10 mouse cellular contexts compared by ENCODE assay signal in the genomic region with DNA sequence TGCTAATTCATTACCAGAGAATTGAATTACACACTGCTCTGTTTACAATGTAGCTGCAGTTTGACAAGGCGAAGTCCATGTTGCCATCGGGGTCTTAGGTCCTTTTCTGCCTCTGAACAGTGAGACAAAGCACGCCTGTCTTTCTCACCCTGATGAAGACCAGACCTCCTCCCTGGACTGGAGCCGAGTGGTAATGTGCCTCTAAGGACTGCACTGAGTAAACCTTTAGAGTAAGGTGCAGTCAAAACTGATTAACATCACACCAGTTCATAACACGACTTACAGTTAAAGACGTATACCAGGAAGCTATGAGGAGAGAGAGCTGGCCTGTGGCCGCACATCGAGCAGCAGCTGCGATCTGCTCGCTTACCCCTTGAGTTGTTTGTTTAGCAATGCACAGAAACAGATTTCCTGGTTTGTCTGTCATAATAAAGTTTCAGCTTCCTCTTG.
DNase-seq lines count a peak whose midpoint lies in the region; ATAC-seq and TF ChIP-seq lines count a peak whose summit lies in the region.
"Had no signal": no experiment of that assay in that cellular context is flagged by ENCODE, and none has a peak within 500 bp of the region (broad histone marks: within the 10 kb centered on the region; RNA-seq: fewer than 3 reads in every experiment).

No protein-coding gene starts in this region.

- TF ChIP-seq CTCF in bone marrow, adult 2 months (IDR thresholded peaks at IDR 0.05; ENCODE audit: control insufficient read depth, insufficient read depth, low read length): no peak
- TF ChIP-seq CTCF in cerebellum, adult 2 months (IDR thresholded peaks at IDR 0.05; ENCODE audit: borderline replicate concordance, insufficient read depth, low read depth, low read length): no peak

- no peak for ATAC-seq in hindbrain, embryonic 16.5 days
- 0 out of 2 replicates have a peak, but pooled peaks have one; percentile 57 for ATAC-seq in embryonic facial prominence, embryonic 15.5 days (ENCODE audit: insufficient number of reproducible peaks, low FRiP score, low TSS enrichment, low read depth)
- ATAC-seq in megakaryocyte, adult 5-6 weeks (ENCODE audit: poor library complexity, severe bottlenecking): peak; percentile 85

- H3K4me3 ChIP-seq in hindbrain, embryonic 10.5 days: no peak overlapping the region
- H3K4me3 ChIP-seq in hindbrain, embryonic 16.5 days (ENCODE audit: low read length): no peak overlapping the region
- H3K4me3 ChIP-seq in bone marrow, adult 2 months (replicated peaks; ENCODE audit: control insufficient read depth, low read depth, low read length): no peak overlapping the region
- no peak overlapping the region for H3K4me3 ChIP-seq in embryonic facial prominence, embryonic 15.5 days (replicated peaks)
- no peak overlapping the region for H3K4me3 ChIP-seq in cerebellum, adult 2 months (replicated peaks; ENCODE audit: insufficient read depth, low read depth, low read length)

- H3K27ac ChIP-seq in hindbrain, embryonic 10.5 days: no peak overlapping the region
- no peak overlapping the region for H3K27ac ChIP-seq in hindbrain, embryonic 16.5 days (ENCODE audit: low read depth, low read length)
- H3K27ac ChIP-seq in bone marrow, adult 2 months (ENCODE audit: control insufficient read depth, insufficient read depth, low read depth, low read length, poor library complexity): peak overlapping the region; percentile 58
- no peak overlapping the region for H3K27ac ChIP-seq in embryonic facial prominence, embryonic 15.5 days (replicated peaks)
- H3K27ac ChIP-seq in cerebellum, adult 2 months (ENCODE audit: insufficient read depth, low read length): no peak overlapping the region

- 0 out of 2 replicates have a peak, but pooled peaks cover 2% of the 10 kb centered on the region for H3K9me3 ChIP-seq in hindbrain, embryonic 10.5 days
- no peaks in the 10 kb centered on the region for H3K9me3 ChIP-seq in hindbrain, embryonic 16.5 days (ENCODE audit: control insufficient read depth, low read length)
- H3K9me3 ChIP-seq in embryonic facial prominence, embryonic 15.5 days (replicated peaks): no peaks in the 10 kb centered on the region

- no peaks in the 10 kb centered on the region for H3K36me3 ChIP-seq in hindbrain, embryonic 10.5 days
- no peaks in the 10 kb centered on the region for H3K36me3 ChIP-seq in hindbrain, embryonic 16.5 days (ENCODE audit: control insufficient read depth, insufficient read depth, low read length)
- H3K36me3 ChIP-seq in embryonic facial prominence, embryonic 15.5 days: no peaks in the 10 kb centered on the region

- no peaks in the 10 kb centered on the region for H3K27me3 ChIP-seq in hindbrain, embryonic 10.5 days (ENCODE audit: insufficient read depth, poor library complexity, severe bottlenecking)
- no peaks in the 10 kb centered on the region for H3K27me3 ChIP-seq in hindbrain, embryonic 16.5 days (replicated peaks; ENCODE audit: control insufficient read depth, insufficient read depth, low read length)
- no peaks in the 10 kb centered on the region for H3K27me3 ChIP-seq in embryonic facial prominence, embryonic 15.5 days
- no peaks in the 10 kb centered on the region for H3K27me3 ChIP-seq in cerebellum, adult 2 months (ENCODE audit: control insufficient read depth, insufficient read depth, low read length)
- H3K27me3 ChIP-seq: CH12.LX had no signal

- H3K4me1 ChIP-seq in hindbrain, embryonic 10.5 days (replicated peaks): peaks cover 9% of the 10 kb centered on the region; the same call in 1 of the 2 replicates
- no peaks in the 10 kb centered on the region; the same call in 1 of the 2 replicates for H3K4me1 ChIP-seq in hindbrain, embryonic 16.5 days (ENCODE audit: control insufficient read depth, insufficient read depth, low read depth, low read length)
- H3K4me1 ChIP-seq in bone marrow, adult 2 months (ENCODE audit: control insufficient read depth, insufficient read depth, low read length): peaks cover 2% of the 10 kb centered on the region; the same call in 1 of the 2 replicates
- 0 out of 2 replicates have a peak, but pooled peaks cover 2% of the 10 kb centered on the region for H3K4me1 ChIP-seq in embryonic facial prominence, embryonic 15.5 days
- no peaks in the 10 kb centered on the region for H3K4me1 ChIP-seq in cerebellum, adult 2 months (ENCODE audit: control insufficient read depth, insufficient read depth, low read length)

- WGBS in hindbrain, embryonic 10.5 days: 67% methylated on average over 10 of the region's 10 CpGs
- WGBS in hindbrain, embryonic 16.5 days: 61% methylated on average over 10 of the region's 10 CpGs
- 24% methylated on average over 10 of the region's 10 CpGs for WGBS in bone marrow, adult 2 months
- 27% methylated on average over 10 of the region's 10 CpGs for WGBS in embryonic facial prominence, embryonic 15.5 days
- 44% methylated on average over 10 of the region's 10 CpGs for WGBS in cerebellum, adult 2 months

- peak; percentile 11 for DNase-seq in hindbrain, embryonic 10.5 days (ENCODE audit: low spot score)
- no peak for DNase-seq in cerebellum, adult 2 months
- DNase-seq in Muller cell, postnatal 12 days (ENCODE audit: inconsistent ontology term): no peak
- no peak for DNase-seq in spleen, postnatal 14 days (ENCODE audit: low spot score in 2 of 2)
- DNase-seq: lung, postnatal 36 days had no signal

- no peak overlapping the region for H3K9ac ChIP-seq in hindbrain, embryonic 16.5 days (ENCODE audit: low read depth, low read length)
- no peak overlapping the region for H3K9ac ChIP-seq in embryonic facial prominence, embryonic 15.5 days

- no peak overlapping the region for H3K4me2 ChIP-seq in hindbrain, embryonic 16.5 days (ENCODE audit: low read length)
- 0 out of 2 replicates have a peak overlapping the region, but pooled peaks have one; percentile 10 for H3K4me2 ChIP-seq in embryonic facial prominence, embryonic 15.5 days (replicated peaks)

- peak; percentile 32; the same call in 1 of the 2 replicates for TF ChIP-seq POLR2A in bone marrow, adult 2 months (IDR thresholded peaks at IDR 0.05; ENCODE audit: borderline replicate concordance, control insufficient read depth, low read depth, low read length)
- TF ChIP-seq POLR2A in cerebellum, adult 2 months (IDR thresholded peaks at IDR 0.05; ENCODE audit: borderline replicate concordance, insufficient read depth, low read length): no peak
